Mouse (Mus musculus): ENCODE measurements around the gene Efs.
"Not testable (repeated sequence)": the region's sequence is repeated elsewhere in the genome, so short reads cannot be mapped to it uniquely, and the experiment has no call there.

Gene Efs

DNA sequence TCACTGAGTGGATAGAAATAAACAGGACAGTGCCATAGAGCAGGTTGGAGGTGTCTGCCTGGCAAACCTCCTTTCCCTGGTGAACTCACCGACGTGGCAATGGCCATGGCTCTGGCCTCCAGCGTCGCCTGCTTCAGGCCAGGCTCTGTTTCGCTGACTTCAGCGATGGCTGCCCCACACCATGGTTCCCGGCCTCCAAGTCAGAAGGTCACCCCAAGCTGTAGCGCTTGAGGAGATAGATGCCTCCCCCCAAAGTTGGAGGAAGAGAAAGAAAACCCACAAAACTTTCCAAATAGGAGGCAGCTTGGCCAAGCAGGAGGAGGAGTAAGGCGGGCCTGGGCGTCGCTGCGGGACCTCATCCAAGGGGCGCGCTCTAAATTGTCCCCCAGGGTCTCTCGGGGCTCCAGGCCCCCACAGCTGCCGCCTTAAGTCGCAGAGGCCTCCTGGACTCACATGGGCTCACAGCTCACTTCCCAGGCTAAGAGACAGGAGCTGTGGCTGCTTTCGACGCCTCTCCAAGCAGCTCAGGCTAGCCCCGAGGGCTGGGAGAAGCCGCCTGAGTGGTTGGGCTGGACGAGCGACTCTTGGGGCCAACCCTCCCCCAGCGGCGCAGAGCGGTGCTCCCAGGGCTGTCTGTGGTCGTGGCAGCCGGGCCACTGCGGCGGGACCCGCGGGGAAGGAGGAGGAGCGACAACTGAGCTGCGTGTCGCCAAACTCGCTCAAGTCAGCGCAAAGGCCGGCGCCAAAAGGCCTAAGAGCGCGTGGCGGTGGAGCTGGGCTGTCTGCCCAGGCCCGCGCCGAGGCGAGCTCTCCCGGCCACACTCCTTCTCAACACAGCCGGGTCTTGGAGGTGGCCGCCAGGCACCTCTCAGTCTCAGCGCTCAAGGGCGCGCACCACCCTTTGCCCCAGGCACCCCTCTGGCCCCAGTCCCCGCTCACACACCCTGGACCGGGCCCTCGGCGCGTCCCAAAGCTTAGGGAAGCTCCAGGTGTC is at the start of gene Efs:
TSS of gene Efs (minus strand) at position 778 of the 994 bp plus-strand sequence.
- DNase-seq (ENCODE audit: extremely low spot score, low spot score) = peak; percentile 83

- DNase-seq (ENCODE audit: extremely low spot score, low spot score) = no peak
Observed at GRCm38 (mm10) chr14:54974068-54974791, 48.3 kb upstream of the Efs start.

- not testable (repeated sequence) for DNase-seq (ENCODE audit: extremely low spot score, low spot score)
Observed at GRCm38 (mm10) chr14:54972786-54973185, 46.9 kb upstream of the Efs start.

GRCm38 (mm10) chr14:54968344-54968743 is 42.4 kb upstream of the Efs start:
- DNase-seq (ENCODE audit: extremely low spot score, low spot score) = no peak

DNA sequence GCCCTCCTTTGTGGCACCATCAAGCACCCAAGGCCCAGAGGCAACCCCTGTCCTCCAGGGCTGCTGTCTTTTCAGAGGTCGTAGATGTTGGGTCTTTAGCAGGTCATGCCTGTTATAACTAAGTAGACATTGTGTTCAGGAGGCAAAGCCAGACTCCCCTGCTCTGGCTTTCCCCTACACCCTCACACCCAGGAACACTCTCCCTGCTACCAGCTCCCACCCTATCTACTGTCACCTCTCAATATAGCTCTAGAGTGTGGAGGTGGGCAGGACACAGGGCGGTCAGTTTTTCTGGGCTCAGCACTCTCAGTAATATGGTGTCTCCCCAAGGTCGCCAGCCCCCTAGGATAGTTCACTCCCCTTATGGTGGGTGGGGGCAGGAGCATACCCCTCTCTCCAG is 41.9 kb upstream of the Efs start:
- DNase-seq (ENCODE audit: extremely low spot score, low spot score) = no peak

GRCm38 (mm10) chr14:54966320-54966977 is 40.5 kb upstream of the Efs start, which contains the start of gene Myh6:
Gene Myh6 (minus strand): TSS chr14:54966927.
- DNase-seq (ENCODE audit: extremely low spot score, low spot score) = no peak

DNA sequence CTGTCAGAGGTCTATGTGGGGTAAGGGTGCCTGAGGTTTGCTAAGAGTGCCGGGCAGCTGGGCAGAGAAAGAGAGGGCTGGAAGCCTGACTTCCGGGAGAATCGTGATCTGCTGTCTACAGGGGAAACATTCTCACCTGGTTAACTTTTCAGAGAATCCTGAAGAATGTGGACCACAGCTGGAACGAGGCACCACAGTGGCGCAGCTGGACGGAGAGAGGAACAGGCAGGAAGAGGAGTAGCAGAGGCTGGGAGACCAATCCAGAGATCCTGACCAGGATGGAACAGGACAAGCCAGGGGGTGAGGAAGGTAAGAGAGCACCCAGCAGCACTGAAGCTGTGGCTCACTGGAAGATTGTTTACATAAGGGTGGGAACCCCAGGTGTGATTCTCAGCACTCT is 39.7 kb upstream of the Efs start:
- DNase-seq (ENCODE audit: extremely low spot score, low spot score) = no peak

- no peak for DNase-seq (ENCODE audit: extremely low spot score, low spot score)
Observed at GRCm38 (mm10) chr14:54965044-54965443, 39.1 kb upstream of the Efs start.

GRCm38 (mm10) chr14:54963727-54964126 is 37.8 kb upstream of the Efs start:
- DNase-seq (ENCODE audit: extremely low spot score, low spot score) = no peak

DNA sequence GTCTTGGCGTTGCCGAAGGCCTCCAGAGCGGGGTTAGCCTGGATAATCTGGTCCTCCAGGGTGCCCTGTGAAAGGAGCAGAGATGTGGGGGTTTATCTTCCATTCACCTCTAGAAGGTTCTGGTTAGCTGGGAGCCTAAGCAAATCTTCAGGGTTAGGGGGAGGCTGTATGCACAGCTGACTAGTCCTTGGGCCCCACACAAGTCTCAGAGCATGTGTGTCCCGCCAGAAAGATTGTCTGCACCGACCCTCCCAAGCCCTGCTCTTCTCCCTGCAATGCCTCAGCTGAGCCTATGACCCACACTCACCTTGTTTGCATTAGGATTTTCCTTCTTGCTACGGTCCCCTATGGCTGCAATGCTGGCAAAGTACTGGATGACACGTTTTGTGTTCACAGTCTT is 36.8 kb upstream of the Efs start:
- no peak for DNase-seq (ENCODE audit: extremely low spot score, low spot score)

DNA sequence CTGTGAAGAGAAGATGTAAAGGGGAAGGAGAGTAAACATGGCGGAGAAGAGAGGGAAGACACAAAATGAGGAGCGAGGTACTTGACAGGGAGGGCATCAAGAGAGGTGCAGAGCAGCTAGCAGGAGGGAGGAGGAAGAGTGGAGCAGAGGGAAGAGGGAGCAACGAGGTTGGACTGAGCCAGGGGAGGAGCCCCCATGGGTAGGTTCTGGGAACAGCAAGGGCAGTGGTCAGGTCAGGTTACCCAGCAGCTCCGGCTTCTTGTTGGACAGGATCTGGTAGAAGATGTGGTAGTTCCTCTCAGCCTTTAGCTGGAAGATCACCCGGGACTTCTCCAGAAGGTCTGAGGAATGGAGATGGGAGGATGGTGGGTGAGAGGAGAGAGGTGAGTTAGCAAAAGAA is 35.6 kb upstream of the Efs start:
- DNase-seq (ENCODE audit: extremely low spot score, low spot score) = no peak

GRCm38 (mm10) chr14:54960769-54961168 is 34.8 kb upstream of the Efs start:
- DNase-seq (ENCODE audit: extremely low spot score, low spot score) = no peak

GRCm38 (mm10) chr14:54959853-54960613 is 34.1 kb upstream of the Efs start:
- not testable (repeated sequence) for DNase-seq (ENCODE audit: extremely low spot score, low spot score)

GRCm38 (mm10) chr14:54959197-54959596 is 33.3 kb upstream of the Efs start:
- DNase-seq (ENCODE audit: extremely low spot score, low spot score) = no peak

- no peak for DNase-seq (ENCODE audit: extremely low spot score, low spot score)
Observed at GRCm38 (mm10) chr14:54958503-54958902, 32.6 kb upstream of the Efs start.

DNA sequence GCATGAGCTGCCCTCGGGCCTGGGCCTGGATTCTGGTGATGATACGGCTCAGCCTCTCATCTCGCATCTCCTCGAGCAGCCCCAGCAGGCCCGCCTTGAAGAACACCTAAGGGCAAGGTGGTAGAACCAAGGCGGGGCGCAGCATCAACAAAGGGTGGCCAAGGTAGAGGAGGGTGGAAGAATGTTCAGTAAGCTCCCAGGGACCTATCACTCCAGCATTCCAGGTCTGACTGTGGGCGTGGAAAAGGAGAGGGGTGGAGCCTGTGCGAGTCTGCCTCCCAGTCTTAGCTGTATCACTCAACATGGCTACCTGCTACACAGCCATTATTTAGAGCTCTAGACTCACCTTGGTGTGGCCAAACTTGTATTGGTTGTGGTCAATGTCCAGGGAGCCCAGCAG is 30.6 kb upstream of the Efs start:
- DNase-seq (ENCODE audit: extremely low spot score, low spot score) = no peak

- DNase-seq (ENCODE audit: extremely low spot score, low spot score) = no peak
Observed at GRCm38 (mm10) chr14:54955481-54955880, 29.6 kb upstream of the Efs start.

DNA sequence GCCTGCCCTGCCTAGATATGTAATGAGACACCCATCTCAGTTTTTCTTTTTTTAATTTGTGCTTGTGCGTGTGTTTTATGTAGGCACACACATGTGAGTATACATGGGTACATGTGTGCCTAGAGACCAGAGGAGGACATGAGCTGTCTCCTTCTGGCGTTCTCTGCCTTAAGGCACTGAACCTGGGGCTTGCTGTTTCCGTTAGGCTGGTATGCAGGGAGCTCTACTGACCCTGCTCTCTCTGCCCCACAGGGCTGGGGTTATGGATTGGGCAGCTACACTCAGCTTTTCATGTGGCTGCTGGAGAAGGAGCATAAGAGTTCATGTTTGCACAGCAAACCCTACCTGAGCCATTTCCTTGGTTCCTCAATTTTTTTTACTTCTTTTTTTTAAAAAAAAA is 28.5 kb upstream of the Efs start:
- DNase-seq (ENCODE audit: extremely low spot score, low spot score) = no peak

DNA sequence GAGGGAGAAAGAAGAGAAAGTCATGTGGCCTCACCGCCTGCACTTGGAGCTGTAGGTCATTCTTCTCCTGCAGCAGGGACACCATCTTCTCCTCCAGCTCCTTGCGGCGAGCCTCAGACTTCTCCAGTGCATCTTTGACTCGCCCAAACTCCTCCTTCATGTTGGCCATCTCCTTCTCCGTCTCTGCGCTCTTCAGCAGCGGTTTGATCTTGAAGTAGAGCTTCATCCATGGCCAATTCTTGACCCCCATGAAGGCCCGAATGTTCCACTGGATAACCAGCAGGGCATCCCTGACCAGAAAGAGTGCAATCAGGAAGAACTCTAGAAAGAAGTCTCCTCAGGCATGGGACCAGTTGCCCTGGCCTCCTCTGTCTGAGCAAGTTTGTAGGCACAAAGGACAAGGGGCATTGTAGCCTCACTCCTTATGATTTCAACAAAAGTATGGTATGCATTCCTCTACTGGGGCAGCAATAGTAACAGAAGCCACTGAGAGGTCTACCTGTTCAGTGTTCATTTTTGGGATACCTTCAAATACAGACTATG is 27.8 kb upstream of the Efs start:
- no peak for DNase-seq (ENCODE audit: extremely low spot score, low spot score)

- DNase-seq (ENCODE audit: extremely low spot score, low spot score) = no peak
Observed at GRCm38 (mm10) chr14:54951587-54951986, 25.7 kb upstream of the Efs start.

GRCm38 (mm10) chr14:54950493-54950892 is 24.6 kb upstream of the Efs start:
- no peak for DNase-seq (ENCODE audit: extremely low spot score, low spot score)

Data from neural tube, embryonic 10.5 days (tissue).